8 mouse cellular contexts compared by ENCODE assay signal in the genomic region with DNA sequence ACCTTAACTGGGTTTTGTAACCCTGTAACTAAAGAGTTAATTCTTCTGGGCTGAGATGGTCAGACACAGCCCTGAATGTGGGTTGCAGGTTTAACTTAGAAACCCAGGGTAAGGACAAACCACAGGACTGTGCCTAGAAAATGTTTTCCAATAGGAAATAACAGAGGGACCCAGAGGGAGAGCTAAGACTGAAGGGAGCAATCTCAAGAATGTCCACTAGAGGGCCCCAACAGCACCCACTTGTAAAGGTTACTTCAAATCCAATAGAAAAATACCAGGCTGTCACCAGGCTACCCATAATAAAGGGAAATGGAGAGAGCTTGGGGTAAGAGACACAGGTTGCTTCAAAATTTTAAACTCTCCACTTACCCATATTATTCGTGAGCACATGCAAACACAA. TPM values are rescaled to one million over a fixed set of nuclear protein-coding genes. Genes with fewer than 3 reads are reported as not detected.
DNase-seq lines count a peak whose midpoint lies in the region; ATAC-seq lines count a peak whose summit lies in the region.

No protein-coding gene starts in this region.

- no peak overlapping the region for H3K9ac ChIP-seq in midbrain, embryonic 11.5 days (ENCODE audit: low read length)

- H3K27ac ChIP-seq in midbrain, embryonic 11.5 days (ENCODE audit: low read depth, low read length), result no peak overlapping the region

- 3% methylated on average over 1 of the region's 1 CpGs for WGBS in midbrain, embryonic 11.5 days

- no peaks in the 10 kb centered on the region for H3K9me3 ChIP-seq in midbrain, embryonic 11.5 days (ENCODE audit: control insufficient read depth, low read length)

- no peaks in the 10 kb centered on the region for H3K4me1 ChIP-seq in midbrain, embryonic 11.5 days (ENCODE audit: control insufficient read depth, insufficient read depth, low read length)

- intact Hi-C loops in left cerebral cortex, postnatal 14 days (cut with DNase I), result loop anchor here (5.0 kb wide), 1 partner anchor 522 kb away; no protein-coding TSS in a partner anchor

- H3K4me3 ChIP-seq in midbrain, embryonic 11.5 days (ENCODE audit: low read depth, low read length), result no peak overlapping the region

- no peaks in the 10 kb centered on the region for H3K36me3 ChIP-seq in midbrain, embryonic 11.5 days (ENCODE audit: control insufficient read depth, insufficient read depth, low read length)

- H3K27me3 ChIP-seq in midbrain, embryonic 11.5 days (ENCODE audit: control insufficient read depth, insufficient read depth, low read length), result no peaks in the 10 kb centered on the region

- peak; percentile 79 for DNase-seq in gastrocnemius, adult 18-20 months (ENCODE audit: low spot score)
- DNase-seq in gastrocnemius, postnatal 25 days, result no peak
- DNase-seq in cerebellum, adult 8-10 months, result peak; percentile 82
- DNase-seq in frontal cortex, adult 2 months (ENCODE audit: extremely low spot score in 1 of 2, low spot score in 1 of 2), result peak; percentile 78 to 95
- DNase-seq in induced T-regulatory cell, adult 2 months (ENCODE audit: low read depth), result peak; percentile 86
- peak; percentile 92 to 93 for DNase-seq in left cerebral cortex, postnatal 14 days (ENCODE audit: low spot score in 2 of 2)
- DNase-seq in midbrain, embryonic 11.5 days (ENCODE audit: low spot score, missing footprints), result peak; percentile 98
- peak; percentile 48 to 79 for DNase-seq in spleen, postnatal 10 days (ENCODE audit: low spot score in 2 of 2)

- peak; percentile 67 for ATAC-seq in midbrain, embryonic 11.5 days (ENCODE audit: low FRiP score)

- no peak overlapping the region for H3K4me2 ChIP-seq in midbrain, embryonic 11.5 days

RNA-seq across cellular contexts. Expression of a gene that starts 20.3 kb away (rescaled TPM):
- total RNA-seq in gastrocnemius, adult 18-20 months (2021), result 10 to 100 TPM; 23.4 to 24.5 TPM
- 10 to 100 TPM; 20.4 to 22.2 TPM for total RNA-seq in gastrocnemius, postnatal 25 days (2021)
- polyA plus RNA-seq in frontal cortex, adult 2 months (2012; rRNA removed), result 64.3 and 65.6 TPM in 2 replicates
- 10 to 100 TPM; 62.2 to 62.9 TPM for total RNA-seq in left cerebral cortex, postnatal 14 days (2021)
- 32.8 and 38.1 TPM in 2 replicates for polyA plus RNA-seq in midbrain, embryonic 11.5 days (2014; fragmentation: Nextera tagmentation; extraction: Ambion mirVana)
